Mouse (Mus musculus) myocyte (in vitro differentiated cells): ENCODE results near the gene Midn.

Source experiments
- MAX ChIP-seq: IDR thresholded peaks from one replicate; pipeline ENCODE4 v1.6.1; 2011; ENCODE audit warnings: low read depth, mild to moderate bottlenecking, control low read depth
- POLR2A ChIP-seq: IDR thresholded peaks from one replicate; pipeline ENCODE4 v1.6.1; 2011; ENCODE audit warnings: low read depth, mild to moderate bottlenecking, control low read depth, moderate library complexity; ENCODE audit not compliant: insufficient read length
- POLR2AphosphoS2 ChIP-seq: IDR thresholded peaks from one replicate; pipeline ENCODE4 v1.6.1; 2011; ENCODE audit warnings: low read depth, control low read depth; ENCODE audit not compliant: insufficient read length
- REST ChIP-seq: IDR thresholded peaks from one replicate; pipeline ENCODE4 v1.6.1; 2011; ENCODE audit warnings: mild to moderate bottlenecking, control low read depth, moderate library complexity; ENCODE audit not compliant: insufficient read depth, insufficient read length
- TCF12 ChIP-seq: IDR thresholded peaks from one replicate; pipeline ENCODE4 v1.6.1; 2011; ENCODE audit warnings: mild to moderate bottlenecking, control low read depth; ENCODE audit not compliant: poor library complexity, insufficient read depth, severe bottlenecking
- USF1 ChIP-seq: IDR thresholded peaks from one replicate; pipeline ENCODE4 v1.6.1; 2011; ENCODE audit warnings: low read depth, mild to moderate bottlenecking, control low read depth, moderate library complexity

GRCm38 (mm10) chr10:80174705-80175104 is 26.6 kb downstream of the Midn start:
- TF ChIP-seq POLR2A (no peak), REST (no peak), USF1 (no peak), MAX (no peak), TCF12 (no peak), POLR2AphosphoS2 (no peak)
